Mouse (Mus musculus): Measurements from ENCODE around the gene Meig1.
"Not testable (repeated sequence)": the region's sequence is repeated elsewhere in the genome, so short reads cannot be mapped to it uniquely, and the experiment has no call there.

Meig1 gene

DNA sequence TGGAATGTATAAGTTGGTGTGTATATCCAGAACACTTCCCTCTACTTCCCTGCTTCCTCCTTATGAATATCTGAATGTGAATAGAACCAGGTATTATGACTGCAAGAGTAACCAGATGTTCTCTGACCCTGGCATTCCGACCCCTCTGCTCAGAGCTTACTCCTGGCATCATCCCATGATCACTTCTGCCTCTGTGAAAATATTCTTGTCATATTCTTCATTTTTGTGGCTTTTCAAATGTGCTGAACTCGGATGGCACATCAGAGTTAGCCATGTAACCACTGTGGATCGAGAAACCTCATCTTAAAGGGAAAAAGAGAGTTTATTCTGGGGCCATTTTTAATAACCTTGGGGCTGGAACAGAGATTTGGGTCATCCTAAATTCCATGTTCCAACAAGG is at the start of gene Meig1:
Meig1 (minus strand) TSS at position 101 of the 400 bp plus-strand sequence.
- no peak for DNase-seq

DNA sequence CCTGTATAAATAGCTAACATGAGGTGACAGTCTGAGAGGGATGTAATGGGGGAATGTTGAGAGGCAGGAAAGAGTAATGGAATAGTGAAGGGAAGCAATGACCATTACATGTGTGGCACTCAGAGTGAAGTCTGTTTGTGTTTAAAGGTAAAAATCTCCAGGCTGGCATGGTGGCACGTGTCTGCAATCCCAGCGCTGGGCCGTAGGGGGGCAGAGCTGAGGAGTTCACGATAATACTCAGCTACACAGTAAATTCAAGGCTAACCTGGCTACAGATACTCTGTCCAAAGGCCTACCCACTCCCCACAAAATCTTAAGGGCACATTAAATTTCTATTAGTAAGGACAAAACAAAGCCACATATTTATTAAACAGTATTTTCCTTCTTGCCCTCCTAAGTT is 34.1 kb upstream of the Meig1 start:
- no peak for DNase-seq

DNA sequence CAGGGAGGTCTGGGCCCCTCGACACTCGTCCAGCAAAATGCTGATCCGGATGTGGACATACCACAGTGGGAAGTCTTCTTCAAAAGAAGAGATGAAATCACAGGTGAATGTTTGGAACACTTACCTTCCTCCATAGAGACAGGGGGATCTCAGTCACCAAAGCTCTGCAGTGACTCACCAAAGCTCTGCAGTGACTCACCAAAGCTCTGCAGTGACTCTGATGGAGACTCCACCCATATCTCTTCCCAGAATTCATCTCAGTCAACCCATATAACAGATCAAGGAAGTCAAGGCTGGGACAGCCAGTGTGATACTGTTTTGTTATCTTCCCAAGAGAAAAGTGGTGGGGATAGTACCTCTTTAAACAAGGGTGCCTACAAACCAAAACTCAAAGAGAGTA is 30.6 kb upstream of the Meig1 start:
- no peak for DNase-seq

DNA sequence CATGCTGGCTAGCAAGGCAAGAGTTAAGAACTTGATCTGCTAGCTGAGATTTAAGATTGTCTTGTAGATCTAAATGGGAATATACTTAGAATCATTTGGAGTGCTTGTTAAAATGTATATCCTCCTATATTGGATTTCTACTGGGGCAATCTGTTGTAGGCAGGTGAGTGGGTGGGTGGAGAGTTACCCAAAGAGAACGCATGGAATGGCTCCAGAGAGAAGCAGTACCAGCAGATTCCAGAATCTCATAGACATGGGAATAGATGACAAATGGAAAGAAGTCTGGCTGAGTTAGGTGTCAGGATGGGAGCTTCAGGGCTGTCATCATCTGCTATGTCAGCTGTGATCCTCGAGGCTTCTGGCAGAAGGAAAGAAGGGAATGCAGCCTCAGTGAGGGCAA is 27.0 kb upstream of the Meig1 start:
- no peak for DNase-seq

DNA sequence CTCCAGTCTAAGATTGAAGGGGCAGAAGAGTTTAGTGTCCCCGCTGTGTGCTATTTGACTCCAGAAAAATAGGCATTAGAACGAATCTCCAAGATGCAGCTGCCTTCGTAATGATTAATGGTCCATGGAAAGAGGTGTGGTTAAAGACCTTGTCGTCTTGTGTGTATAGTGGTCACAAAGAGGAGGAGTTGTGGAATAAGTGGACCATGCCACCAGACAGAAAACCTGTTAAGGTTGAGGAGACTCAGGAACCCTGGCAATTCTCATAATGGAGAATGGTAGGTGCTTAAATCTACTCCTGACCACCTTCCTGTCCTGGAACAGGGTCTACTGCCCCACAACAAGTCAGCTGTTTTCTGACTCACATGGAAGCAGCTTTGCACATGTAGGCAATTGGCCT is 23.5 kb upstream of the Meig1 start:
- no peak for DNase-seq

DNA sequence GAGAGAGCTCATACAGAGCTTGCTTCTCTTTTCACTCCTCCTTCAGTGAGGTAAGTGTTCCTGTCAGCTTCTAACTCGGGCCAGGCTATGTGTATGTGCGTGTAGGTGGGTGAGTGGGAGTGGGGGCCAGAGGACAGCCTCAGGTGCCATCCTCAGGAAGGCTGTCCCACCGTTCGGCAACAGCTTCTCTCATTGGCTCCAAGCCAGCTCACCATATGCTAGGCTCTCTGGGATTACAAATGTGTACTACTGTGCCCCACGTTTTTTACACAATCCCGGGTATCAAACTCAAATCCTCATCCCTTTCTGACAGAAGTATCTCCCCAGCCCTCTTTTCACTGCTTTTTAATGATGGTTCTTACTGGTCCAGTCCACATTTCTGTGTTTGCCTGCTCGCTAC is 21.8 kb upstream of the Meig1 start:
- DNase-seq, result peak; percentile 16 to 42

DNA sequence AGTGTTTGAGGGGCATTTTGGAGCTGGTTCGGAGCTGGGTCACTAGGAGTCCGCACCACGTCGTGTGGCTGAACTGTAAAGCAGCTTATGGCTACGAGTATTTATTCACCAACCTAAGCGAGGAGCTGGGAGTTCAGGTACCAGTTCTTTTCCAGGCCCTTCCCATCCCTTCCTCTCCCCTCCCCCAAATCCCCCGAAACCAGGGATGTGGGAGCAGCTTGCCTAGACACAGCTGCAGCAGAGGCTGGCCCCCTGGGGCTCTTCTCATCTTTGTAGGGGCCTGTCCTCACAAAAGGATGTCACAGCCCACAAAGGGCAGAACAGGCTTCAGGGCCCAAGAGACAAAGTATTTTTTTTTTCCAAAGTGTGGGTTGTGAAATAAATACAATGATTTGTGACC is 15.5 kb upstream of the Meig1 start:
- DNase-seq, result no peak

DNA sequence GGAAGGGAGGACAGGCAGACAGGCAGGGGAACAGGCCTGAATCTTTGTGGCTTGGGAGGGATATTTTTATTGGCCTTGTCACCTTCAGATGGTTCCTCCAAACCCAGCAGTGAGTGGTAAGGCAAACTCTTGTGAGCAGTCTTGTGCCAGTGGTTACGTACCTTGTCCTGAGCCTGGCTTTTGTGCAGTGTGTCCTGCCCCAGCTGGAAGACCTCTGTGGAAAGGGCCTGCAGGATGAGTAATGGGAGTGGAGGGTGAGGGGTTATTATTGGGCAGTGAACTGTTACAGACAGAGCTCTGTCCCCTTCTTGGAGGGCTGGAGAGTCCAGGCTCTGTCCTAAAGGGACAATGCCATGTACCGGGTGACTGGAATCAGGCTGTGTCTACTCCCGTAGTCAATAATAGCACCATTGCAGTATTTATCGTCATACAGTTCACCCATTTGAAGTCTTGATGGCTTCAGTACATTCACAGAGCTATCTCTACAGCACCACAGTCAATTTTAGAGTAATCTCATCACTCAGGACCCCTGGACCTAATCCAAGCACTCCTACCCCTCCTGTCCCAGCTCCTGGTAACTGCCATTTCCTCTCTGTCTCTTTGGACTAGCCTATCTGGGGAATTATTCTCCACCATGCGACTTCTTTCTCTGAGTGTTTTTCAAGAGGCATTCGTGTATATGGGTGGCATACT is 13.1 kb upstream of the Meig1 start:
- no peak for DNase-seq

DNA sequence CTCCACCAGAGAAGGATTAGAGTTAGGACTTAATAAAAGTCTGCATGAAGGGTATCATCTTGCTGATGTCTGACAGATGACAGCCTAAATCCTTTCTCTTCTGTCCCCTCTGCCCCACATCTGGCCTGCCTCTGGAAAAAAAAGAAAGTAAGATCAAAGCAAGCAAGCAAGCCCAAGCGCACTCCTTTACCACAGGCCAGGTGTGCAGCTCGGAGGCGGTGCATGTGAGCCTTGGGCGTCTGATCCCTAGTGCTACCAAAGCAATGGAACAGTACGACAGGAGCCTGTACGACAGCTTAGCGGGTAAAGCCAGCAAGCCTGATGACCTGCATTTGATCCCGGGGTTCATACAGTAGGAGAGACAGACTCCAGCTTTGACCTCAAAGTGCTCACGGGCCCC is 8.5 kb upstream of the Meig1 start:
- no peak for DNase-seq

DNA sequence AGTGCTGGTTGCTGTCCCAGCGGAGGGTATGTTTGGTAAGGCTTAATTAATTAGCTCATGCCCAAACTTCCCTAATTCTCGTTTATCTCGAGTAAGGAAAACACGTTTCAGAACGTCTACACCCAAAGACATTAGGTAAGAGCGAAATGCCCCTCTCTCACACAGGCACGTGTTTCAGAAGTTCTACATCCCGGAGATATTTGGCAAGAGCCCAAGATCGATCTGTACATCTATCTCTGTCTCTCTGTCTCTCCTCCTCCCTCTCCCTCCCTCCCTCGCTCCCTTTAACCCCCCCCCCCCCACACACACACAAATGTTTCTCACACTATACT is 2.1 kb upstream of the Meig1 start:
- DNase-seq, result no peak

DNA sequence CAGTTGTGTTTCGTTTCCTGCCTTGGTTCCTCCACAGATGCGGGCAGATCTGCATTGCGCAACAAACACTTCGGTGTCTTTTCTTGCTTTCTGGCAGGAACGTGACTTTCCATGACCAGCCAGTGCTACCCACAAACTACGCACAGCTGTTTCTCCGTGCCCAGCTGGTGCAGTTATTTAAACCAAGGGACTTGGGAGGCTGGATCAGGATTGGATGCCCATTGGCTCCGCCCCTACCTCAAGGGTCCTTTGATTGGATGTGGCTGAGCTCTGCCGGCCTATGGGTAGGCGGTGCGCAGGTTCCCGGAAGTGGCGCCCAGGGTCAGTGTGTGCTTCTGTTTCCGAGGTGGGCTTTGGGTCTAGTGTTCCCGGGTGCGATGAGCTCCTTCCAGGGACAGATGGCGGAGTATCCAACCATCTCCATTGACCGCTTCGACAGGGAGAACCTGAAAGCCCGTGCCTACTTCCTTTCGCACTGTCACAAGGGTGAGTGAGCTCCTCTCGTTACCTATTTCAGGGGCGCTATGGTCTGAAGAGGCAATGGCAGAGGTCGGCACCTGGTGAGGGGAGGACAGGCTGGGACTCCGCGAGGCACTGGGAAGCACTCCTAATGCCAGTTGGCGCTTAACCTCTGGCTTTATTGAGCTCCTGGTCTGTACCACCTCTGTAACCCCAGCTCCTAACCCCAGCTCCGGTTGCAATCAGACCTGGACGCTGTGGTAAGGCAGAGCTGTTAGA is 1.6 kb upstream of the Meig1 start, which contains the start of gene Dclre1c:
Dclre1c (plus strand) TSS at position 291 of the 738 bp plus-strand sequence.
- peak; percentile 82 to 87 for DNase-seq

DNA sequence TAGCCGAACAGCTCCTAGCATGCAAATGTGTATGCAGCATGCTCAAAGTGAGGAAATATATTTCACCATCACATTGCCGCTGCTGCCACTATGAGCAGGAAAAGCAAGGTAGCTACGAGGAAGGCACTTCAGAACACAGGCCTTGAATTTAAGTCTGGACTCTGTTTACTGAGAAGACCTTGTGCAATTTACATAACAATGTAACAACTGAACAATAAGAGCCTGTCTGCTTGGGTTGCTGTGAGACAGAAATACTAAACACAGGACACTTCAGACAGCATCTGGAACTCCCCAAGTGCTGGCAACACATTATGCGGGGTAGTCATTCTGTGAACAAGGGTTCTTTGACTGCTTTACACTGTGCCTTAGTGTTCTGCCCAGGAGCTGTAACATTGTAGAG is 2.3 kb downstream of the Meig1 start:
- no peak for DNase-seq

DNA sequence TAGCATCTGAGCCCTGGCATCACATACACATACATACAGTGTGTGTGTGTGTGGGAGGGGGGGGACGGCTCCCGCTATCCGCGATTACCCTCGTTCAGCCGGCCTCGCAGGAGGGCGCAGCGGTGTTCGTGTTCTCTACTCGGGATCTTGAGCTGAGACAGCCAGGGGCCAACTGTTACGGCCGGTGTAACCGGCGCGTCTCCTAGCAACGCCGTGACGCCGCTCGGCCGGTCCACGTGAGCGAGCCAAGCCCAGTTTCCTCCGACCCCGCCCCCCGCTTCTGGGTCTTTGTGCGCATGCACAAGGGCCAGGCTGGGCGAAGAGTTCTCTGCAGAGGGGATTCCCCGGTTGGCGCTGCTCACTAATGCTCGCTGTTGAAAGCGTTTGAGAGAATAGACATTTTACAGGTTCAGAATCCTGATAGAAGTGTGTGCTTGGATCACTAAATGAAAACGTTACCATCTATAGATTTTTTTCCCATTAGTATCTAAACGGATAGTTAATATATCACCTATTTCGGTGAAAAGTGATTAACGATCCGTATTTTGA is 3.5 kb downstream of the Meig1 start:
- peak; percentile 92 to 96 for DNase-seq

DNA sequence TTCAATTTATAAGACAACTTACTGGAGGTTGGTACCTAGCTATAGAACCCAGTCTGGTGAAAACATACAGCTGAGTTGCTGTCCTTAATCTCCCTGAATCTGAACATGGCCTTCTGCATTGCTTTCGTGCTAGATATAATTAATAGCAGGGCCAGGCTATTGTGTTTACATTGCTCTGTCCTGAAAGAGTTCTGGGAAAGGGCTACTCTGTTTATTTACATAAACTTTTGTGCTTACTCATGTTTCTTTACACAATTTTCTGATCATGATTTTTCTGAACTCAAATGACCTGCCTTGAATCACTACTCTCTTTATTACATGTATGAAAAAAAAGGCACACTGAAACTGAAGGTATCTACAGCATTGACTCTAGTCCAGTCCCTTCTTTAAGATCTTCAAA is 6.8 kb downstream of the Meig1 start:
- DNase-seq, result no peak

DNA sequence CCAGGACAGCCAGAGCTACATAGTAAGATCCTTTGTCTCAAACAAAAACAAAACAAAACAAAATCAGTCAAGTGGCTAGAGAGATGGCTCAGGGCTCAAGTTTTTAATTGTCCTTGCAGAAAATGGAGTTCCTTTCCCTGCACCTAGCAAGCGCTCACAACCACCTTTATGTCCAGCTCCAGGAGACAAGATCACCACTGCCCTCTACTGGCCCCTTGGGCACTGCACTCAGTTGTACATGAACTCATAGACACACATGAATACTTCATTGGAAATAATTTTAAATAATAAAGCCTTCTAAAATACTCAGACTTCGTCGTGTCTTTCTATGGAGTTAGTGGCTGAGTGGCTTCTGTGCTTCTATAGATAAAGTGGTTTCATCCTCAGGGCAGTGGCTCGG is 8.2 kb downstream of the Meig1 start:
- DNase-seq, result peak; percentile 52 to 75

DNA sequence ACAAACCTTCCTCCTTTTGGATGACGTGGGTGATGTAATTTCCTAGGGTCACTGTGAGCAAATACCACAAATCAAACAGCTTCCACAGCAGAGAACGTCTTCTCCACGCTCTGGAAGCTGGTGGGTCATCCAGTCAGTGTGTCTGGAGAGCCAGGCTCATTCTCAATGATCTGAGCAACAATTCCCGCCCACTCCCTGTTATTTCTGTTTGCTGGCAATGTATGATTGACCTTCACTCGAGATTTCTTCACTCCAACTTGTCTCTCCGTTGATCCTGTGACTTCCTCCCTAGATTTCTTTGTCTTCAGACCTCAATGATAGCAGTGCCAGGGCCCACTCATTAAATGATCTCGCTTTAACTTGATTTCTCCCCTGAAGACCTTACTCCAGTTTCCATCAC is 14.7 kb downstream of the Meig1 start:
- no peak for DNase-seq

DNA sequence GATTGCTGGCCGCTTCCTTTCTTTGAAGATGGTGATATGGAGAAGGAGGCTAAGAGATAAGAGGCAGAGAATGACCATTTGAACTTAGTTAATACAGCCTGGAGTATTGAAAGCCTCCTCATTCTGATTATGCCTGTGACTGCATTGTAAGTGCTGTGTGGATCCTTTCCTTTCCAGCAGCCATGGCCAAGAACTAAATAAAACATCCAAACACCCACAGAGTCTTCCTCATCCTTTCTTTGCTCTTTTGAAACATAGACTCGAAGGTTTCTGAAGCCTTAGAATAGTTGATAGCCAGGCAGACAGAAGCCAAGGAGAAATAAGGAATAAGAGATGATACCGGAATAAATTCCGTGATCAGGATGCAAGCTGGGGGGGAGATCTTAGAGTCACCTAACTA is 16.5 kb downstream of the Meig1 start:
- DNase-seq, result no peak

DNA sequence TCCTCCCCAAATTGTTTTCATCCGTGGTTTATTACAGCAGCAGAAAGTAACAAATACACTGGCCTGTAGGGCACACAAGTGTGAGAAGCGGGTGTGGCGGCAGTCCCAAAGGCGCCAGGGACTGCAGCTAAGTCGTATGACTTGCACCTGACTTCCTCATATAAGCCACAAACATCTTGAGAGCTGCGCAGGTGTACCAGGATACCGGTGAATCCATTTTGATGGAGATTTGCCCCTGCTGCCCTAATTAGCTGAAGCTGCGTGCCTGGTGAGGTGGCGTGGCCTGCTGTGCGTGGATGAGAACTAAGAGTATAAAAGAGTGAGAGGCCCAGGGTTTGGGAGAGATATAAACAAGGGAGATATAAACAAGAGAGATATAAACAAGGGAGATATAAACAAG is 25.3 kb downstream of the Meig1 start, which contains the start of gene Olah:
Olah (minus strand) TSS at position 101 of the 400 bp plus-strand sequence.
- DNase-seq, result not testable (repeated sequence)

DNA sequence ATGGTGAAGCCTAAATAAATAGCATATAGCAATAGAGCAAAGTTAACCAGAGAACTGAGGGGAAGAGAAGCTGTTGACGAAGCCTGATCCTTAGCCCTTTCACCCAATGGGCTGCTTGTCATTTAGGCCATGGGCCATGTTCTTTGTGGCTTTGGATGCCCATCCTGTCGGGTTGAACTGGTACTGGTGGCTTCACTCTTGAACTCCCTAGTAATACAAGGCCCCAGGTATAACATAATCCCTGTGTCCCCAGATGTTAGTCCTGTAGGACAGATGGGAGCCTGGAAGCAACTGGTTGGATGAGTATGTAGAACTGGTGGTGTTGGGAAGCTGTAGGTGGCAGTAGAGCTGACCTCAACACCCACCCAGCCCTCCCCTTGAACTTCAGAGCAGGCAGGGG is 30.5 kb downstream of the Meig1 start:
- DNase-seq, result no peak

DNA sequence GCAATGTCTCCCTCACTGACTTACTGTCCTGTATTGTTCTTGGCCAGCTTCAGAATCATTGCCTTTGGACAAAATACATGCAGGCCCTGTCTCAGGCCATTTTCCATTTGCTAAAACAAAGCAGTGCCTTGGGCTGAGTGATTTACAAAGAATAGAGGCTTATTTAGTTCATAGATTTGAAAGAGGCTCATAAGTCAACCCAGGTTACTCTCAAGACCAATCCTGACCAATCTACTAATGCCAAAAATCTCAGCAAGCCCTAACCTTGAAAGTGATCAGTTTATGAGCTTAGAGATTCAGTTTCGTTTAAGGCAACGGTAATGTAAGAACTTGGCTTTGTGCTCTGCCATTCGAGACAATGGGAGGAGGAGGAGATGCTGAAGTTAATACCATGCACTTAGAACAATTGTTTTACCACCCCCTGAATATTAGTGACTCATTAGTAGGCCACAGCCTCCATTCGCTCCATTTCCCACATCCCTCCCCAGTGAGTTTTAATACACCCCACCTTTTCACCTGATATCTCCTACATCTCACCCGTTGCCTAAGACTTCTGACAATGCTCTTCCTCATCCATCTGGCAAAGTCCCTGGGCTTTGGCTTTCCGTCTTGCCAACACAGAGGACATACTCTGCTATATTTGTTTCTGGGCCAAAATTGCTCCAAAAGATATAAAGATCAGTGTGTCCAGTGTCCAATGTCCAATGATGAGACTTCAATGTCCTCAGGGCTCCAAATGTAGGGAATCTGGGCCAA is 35.2 kb downstream of the Meig1 start:
- no peak for DNase-seq

DNA sequence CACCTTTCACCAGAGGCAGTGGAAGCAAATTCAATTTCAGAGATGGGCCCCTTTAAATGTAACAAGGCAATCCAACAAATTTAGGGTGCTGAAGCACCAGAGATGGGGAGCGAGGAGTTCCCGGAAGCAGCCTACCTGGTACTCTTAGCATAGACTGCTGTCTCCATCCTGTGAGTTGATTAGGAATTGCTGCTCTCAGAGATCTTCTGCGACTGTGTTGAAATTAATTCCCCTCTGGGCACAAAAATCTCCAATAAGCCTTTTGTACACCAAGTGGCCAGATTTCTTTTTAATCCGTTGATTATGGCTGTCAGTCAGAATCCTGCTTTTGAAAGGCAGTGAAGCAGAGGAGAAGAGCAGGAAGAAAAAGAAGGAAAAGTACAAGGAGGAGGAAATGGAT is 57.3 kb downstream of the Meig1 start:
- no peak for DNase-seq

DNA sequence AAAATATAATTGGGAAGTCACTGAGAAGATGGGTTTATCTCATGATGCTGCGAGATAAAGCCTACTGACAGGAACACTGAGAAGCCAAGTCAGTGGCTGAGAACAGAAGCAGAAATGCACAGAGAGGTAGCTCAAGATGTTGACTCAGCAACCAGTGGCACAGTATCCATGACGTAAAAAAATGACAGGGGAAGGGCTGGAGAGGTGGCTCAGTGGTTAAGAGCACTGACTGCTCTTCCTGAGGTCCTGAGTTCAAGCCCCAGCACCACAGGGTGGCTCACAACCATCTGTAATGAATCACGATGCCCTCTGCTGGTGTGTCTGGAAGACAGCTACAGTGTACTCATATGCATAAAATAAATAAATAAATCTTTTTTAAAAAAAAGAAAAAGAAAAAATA is 61.4 kb downstream of the Meig1 start:
- no peak for DNase-seq
